Mouse (Mus musculus) kidney, postnatal 25 days (tissue): Measurements from ENCODE around the gene Ier3.

Source experiments
- DNase-seq, 2 experiments: peaks; one replicate each; pipeline ENCODE4 v3.0.0; 2021; ENCODE audit warnings: mixed read lengths in 2 of 2

Gene Ier3

GRCm38 (mm10) chr17:35868961-35869345 is 47.5 kb downstream of the Ier3 start:
- DNase-seq, result no peak

GRCm38 (mm10) chr17:35869346-35870067 is 48.0 kb downstream of the Ier3 start:
- peak; percentile 70 to 76 for DNase-seq

- peak; percentile 69 to 89 for DNase-seq
These were observed 48.8 kb downstream of the Ier3 start for GRCm38 (mm10) chr17:35870151-35870883.

- peak in 1 of 2 experiments; percentile 41 for DNase-seq
These were observed 49.6 kb downstream of the Ier3 start for GRCm38 (mm10) chr17:35870884-35871696.
